Mouse (Mus musculus) urinary bladder, postnatal 10 days (tissue): ENCODE results near the gene Dusp6.
A peak's percentile ranks its signal among the peaks of the same experiment; 100 is the strongest.
"Not testable (repeated sequence)": the region's sequence is repeated elsewhere in the genome, so short reads cannot be mapped to it uniquely, and the experiment has no call there.

Source experiments
- DNase-seq: peaks from one replicate; pipeline ENCODE4 v3.0.0; 2022; ENCODE audit warnings: low spot score

The Dusp6 gene

GRCm38 (mm10) chr10:99262867-99263379 lies at the start of gene Dusp6:
TSS of gene Dusp6 (plus strand) at chr10:99263231.
- DNase-seq: peak; percentile 75

- no peak for DNase-seq
These were observed 48.4 kb upstream of the Dusp6 start for GRCm38 (mm10) chr10:99214421-99215299.

- not testable (repeated sequence) for DNase-seq
These were observed 46.5 kb upstream of the Dusp6 start for GRCm38 (mm10) chr10:99216570-99216969.

- DNase-seq: no peak
These were observed 41.5 kb upstream of the Dusp6 start for GRCm38 (mm10) chr10:99221540-99221939.

- no peak for DNase-seq
These were observed 40.3 kb upstream of the Dusp6 start for GRCm38 (mm10) chr10:99222726-99223125.

- no peak for DNase-seq
These were observed 38.8 kb upstream of the Dusp6 start for GRCm38 (mm10) chr10:99224218-99224617.

- DNase-seq: no peak
These were observed 36.2 kb upstream of the Dusp6 start for GRCm38 (mm10) chr10:99226782-99227181.

GRCm38 (mm10) chr10:99227968-99228864 lies 34.8 kb upstream of the Dusp6 start:
- DNase-seq: no peak

- DNase-seq: no peak
These were observed 33.9 kb upstream of the Dusp6 start for GRCm38 (mm10) chr10:99229031-99229684.

- no peak for DNase-seq
These were observed 30.4 kb upstream of the Dusp6 start for GRCm38 (mm10) chr10:99232518-99233227.

GRCm38 (mm10) chr10:99234336-99234735 lies 28.7 kb upstream of the Dusp6 start:
- no peak for DNase-seq

GRCm38 (mm10) chr10:99235081-99235480 lies 27.9 kb upstream of the Dusp6 start:
- DNase-seq: no peak

- DNase-seq: no peak
These were observed 25.7 kb upstream of the Dusp6 start for GRCm38 (mm10) chr10:99237205-99237832.

- no peak for DNase-seq
These were observed 24.5 kb upstream of the Dusp6 start for GRCm38 (mm10) chr10:99238537-99238936.

GRCm38 (mm10) chr10:99241284-99241828 lies 21.7 kb upstream of the Dusp6 start:
- no peak for DNase-seq

- DNase-seq: no peak
These were observed 21.0 kb upstream of the Dusp6 start for GRCm38 (mm10) chr10:99241829-99242711.

- no peak for DNase-seq
These were observed 20.3 kb upstream of the Dusp6 start for GRCm38 (mm10) chr10:99242721-99243120.

GRCm38 (mm10) chr10:99243907-99244489 lies 19.0 kb upstream of the Dusp6 start:
- DNase-seq: no peak

- DNase-seq: no peak
These were observed 18.3 kb upstream of the Dusp6 start for GRCm38 (mm10) chr10:99244655-99245260.
